Mouse (Mus musculus): ENCODE measurements around the gene Gm10300.

Gm10300 gene

GRCm38 (mm10) chr4:132079555-132080275 lies 5.2 kb downstream of the Gm10300 start:
- DNase-seq, result peak; percentile 76

GRCm38 (mm10) chr4:132080492-132080983 lies 6.0 kb downstream of the Gm10300 start:
- DNase-seq, result no peak

GRCm38 (mm10) chr4:132085114-132085513 lies 10.6 kb downstream of the Gm10300 start:
- DNase-seq, result no peak

GRCm38 (mm10) chr4:132088921-132089320 lies 14.4 kb downstream of the Gm10300 start:
- DNase-seq, result peak; percentile 66

GRCm38 (mm10) chr4:132093136-132093535 lies 18.6 kb downstream of the Gm10300 start:
- DNase-seq, result no peak

- DNase-seq, result no peak
Observed at GRCm38 (mm10) chr4:132093928-132094327, 19.4 kb downstream of the Gm10300 start.

GRCm38 (mm10) chr4:132095043-132095442 lies 20.5 kb downstream of the Gm10300 start:
- no peak for DNase-seq

GRCm38 (mm10) chr4:132099548-132099947 lies 25.1 kb downstream of the Gm10300 start:
- no peak for DNase-seq

GRCm38 (mm10) chr4:132101152-132101551 lies 26.7 kb downstream of the Gm10300 start:
- DNase-seq, result no peak

GRCm38 (mm10) chr4:132108221-132108620 lies 33.7 kb downstream of the Gm10300 start:
- no peak for DNase-seq

GRCm38 (mm10) chr4:132111227-132111626 lies 36.7 kb downstream of the Gm10300 start:
- DNase-seq, result no peak

- DNase-seq, result peak; percentile 11
Observed at GRCm38 (mm10) chr4:132113411-132114095, 39.1 kb downstream of the Gm10300 start.

- no peak for DNase-seq
Observed at GRCm38 (mm10) chr4:132116315-132116714, 41.8 kb downstream of the Gm10300 start.

- DNase-seq, result no peak
Observed at GRCm38 (mm10) chr4:132119566-132119965, 45.1 kb downstream of the Gm10300 start.

- no peak for DNase-seq
Observed at GRCm38 (mm10) chr4:132121674-132122073, 47.2 kb downstream of the Gm10300 start.

- DNase-seq, result no peak
Observed at GRCm38 (mm10) chr4:132123166-132123565, 48.7 kb downstream of the Gm10300 start.

Data from cerebellum, adult 8-10 months (tissue).